Mouse (Mus musculus) G1E (cell line): Measurements from ENCODE around the gene Pmm2.

ENCODE experiments used
- CTCF ChIP-seq: IDR thresholded peaks from 2 replicates; pipeline ENCODE4 v1.5.1; 2012; ENCODE audit warnings: low read depth, low read length, inconsistent platforms, mixed read lengths
- GATA1 ChIP-seq: IDR thresholded peaks from 2 replicates; pipeline ENCODE4 v1.6.1; 2012; ENCODE audit warnings: borderline replicate concordance, low read length, inconsistent platforms, mixed read lengths
- TAL1 ChIP-seq: conservative IDR thresholded peaks from 2 replicates; pipeline ENCODE4 v1.6.1; 2012; ENCODE audit warnings: low read depth, low read length, inconsistent platforms, mixed read lengths

DNA sequence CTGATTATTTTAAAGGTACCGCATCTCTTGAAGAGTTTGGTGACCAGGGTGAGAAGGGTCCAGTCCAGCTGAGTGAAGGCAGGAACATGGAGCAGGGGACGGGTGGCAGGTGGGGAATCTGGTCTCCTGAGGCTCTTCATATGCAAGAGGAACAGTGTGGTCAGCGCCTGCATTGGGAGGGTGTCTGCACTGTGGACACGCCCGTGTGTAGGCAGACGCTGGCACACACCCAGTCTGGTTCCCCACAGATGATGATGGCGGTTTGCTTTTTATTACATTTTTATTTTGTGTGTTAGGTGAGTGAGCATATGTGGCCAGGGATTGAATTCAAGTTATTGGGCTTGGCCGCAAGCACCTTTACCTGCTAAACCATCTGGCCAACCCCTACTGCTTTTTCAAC lies 38.1 kb downstream of the Pmm2 start:
- no peak for TF ChIP-seq CTCF
- TF ChIP-seq GATA1: no peak
- no peak for TF ChIP-seq TAL1
